Mouse (Mus musculus) myocyte (in vitro differentiated cells): ENCODE results near the gene Gjc1. TPM values are rescaled to one million over a fixed set of nuclear protein-coding genes. Genes with fewer than 3 reads are reported as not detected.

Source experiments
- H3K27me3 ChIP-seq: one replicate; pipeline ENCODE4 v1.6.1; 2011; ENCODE audit not compliant: control insufficient read depth, insufficient read depth, insufficient read length
- H3K36me3 ChIP-seq: one replicate; pipeline ENCODE4 v1.6.1; 2011; ENCODE audit not compliant: control insufficient read depth, insufficient read depth
- H3K4me2 ChIP-seq: one replicate; pipeline ENCODE4 v1.6.1; 2011; ENCODE audit warnings: low read depth, control low read depth
- H3K4me3 ChIP-seq: one replicate; pipeline ENCODE4 v1.5.1; 2011; ENCODE audit warnings: mild to moderate bottlenecking, control low read depth, moderate library complexity
- H3K79me2 ChIP-seq: one replicate; pipeline ENCODE4 v1.6.1; 2011; ENCODE audit not compliant: control insufficient read depth, insufficient read depth
- H3ac ChIP-seq: one replicate; pipeline ENCODE4 v1.6.1; 2011; ENCODE audit not compliant: control insufficient read depth, insufficient read length
- CEBPB ChIP-seq: IDR thresholded peaks from 2 replicates; pipeline ENCODE4 v1.6.1; 2011; ENCODE audit warnings: mild to moderate bottlenecking, moderate library complexity; ENCODE audit not compliant: poor library complexity, insufficient read depth, severe bottlenecking
- E2F4 ChIP-seq: IDR thresholded peaks from one replicate; pipeline ENCODE4 v1.6.1; 2011; ENCODE audit warnings: mild to moderate bottlenecking, control low read depth, moderate library complexity; ENCODE audit not compliant: insufficient read depth
- MAX ChIP-seq: IDR thresholded peaks from one replicate; pipeline ENCODE4 v1.6.1; 2011; ENCODE audit warnings: low read depth, mild to moderate bottlenecking, control low read depth
- MYOD1 ChIP-seq, 3 experiments: IDR thresholded peaks; one replicate each; pipeline ENCODE4 v1.6.1; 2011; ENCODE audit warnings: control low read depth in 2 of 3, low read depth in 2 of 3, mild to moderate bottlenecking in 2 of 3, moderate library complexity in 1 of 3; ENCODE audit not compliant: insufficient read length in 2 of 3, control insufficient read depth in 1 of 3
- MYOG ChIP-seq, 3 experiments: IDR thresholded peaks; one replicate each; pipeline ENCODE4 v1.6.1; 2011; ENCODE audit warnings: control low read depth in 2 of 3, low read depth in 2 of 3, mild to moderate bottlenecking in 2 of 3; ENCODE audit not compliant: insufficient read length in 2 of 3, control insufficient read depth in 1 of 3, insufficient read depth in 1 of 3
- POLR2A ChIP-seq: IDR thresholded peaks from one replicate; pipeline ENCODE4 v1.6.1; 2011; ENCODE audit warnings: low read depth, mild to moderate bottlenecking, control low read depth, moderate library complexity; ENCODE audit not compliant: insufficient read length
- POLR2AphosphoS2 ChIP-seq: IDR thresholded peaks from one replicate; pipeline ENCODE4 v1.6.1; 2011; ENCODE audit warnings: low read depth, control low read depth; ENCODE audit not compliant: insufficient read length
- SRF ChIP-seq: IDR thresholded peaks from one replicate; pipeline ENCODE4 v1.6.1; 2011; ENCODE audit warnings: low read depth; ENCODE audit not compliant: control insufficient read depth, insufficient read length
- TCF12 ChIP-seq: IDR thresholded peaks from one replicate; pipeline ENCODE4 v1.6.1; 2011; ENCODE audit warnings: mild to moderate bottlenecking, control low read depth; ENCODE audit not compliant: poor library complexity, insufficient read depth, severe bottlenecking
- TCF3 ChIP-seq: IDR thresholded peaks from one replicate; pipeline ENCODE4 v1.6.1; 2011; ENCODE audit warnings: low read depth, control low read depth; ENCODE audit not compliant: insufficient read length
- USF1 ChIP-seq: IDR thresholded peaks from one replicate; pipeline ENCODE4 v1.6.1; 2011; ENCODE audit warnings: low read depth, mild to moderate bottlenecking, control low read depth, moderate library complexity
- polyA plus RNA-seq: library from polyadenylated mRNA; unstranded; fragments of >200 nt; fragmentation: generic; extraction: Trizol; gene quantifications from one replicate; pipeline ENCODE4 v1.2.1, GENCODE M21; 2012; ENCODE audit warnings: missing spikeins

Gene Gjc1
- polyA plus RNA-seq, 1 experiment, result 10.3 TPM

DNA sequence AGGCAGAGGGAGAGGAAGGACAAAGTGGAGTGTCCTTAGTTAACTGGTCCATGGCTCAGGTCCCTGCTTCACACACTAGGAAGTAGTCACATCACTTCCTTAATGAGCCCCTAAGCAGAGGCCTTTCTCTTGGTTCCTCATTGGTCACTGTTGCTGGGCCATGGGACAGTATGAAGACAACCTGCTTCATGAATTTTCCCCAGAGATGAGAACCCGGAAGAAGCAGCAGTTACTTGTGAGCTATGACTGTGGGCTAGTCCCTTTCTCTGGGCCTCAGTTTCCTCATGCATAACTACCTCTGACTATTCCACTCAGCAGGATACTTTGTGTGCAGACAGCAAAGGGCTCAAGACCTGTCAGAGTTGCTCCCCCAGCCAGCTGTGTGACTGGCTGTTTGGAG is 17.9 kb upstream of the Gjc1 start:
- no peak overlapping the region for H3ac ChIP-seq
- TF ChIP-seq USF1 (no peak), E2F4 (no peak), POLR2AphosphoS2 (no peak), CEBPB (no peak)
- peaks cover 15% of the 10 kb centered on the region for H3K36me3 ChIP-seq

GRCm38 (mm10) chr11:102836146-102836545 is 16.6 kb upstream of the Gjc1 start:
- Histone ChIP-seq H3K4me3 (no peak overlapping the region), H3K36me3 (peaks cover 8% of the 10 kb centered on the region), H3ac (no peak overlapping the region), H3K4me2 (no peak overlapping the region), H3K27me3 (no peaks in the 10 kb centered on the region), H3K79me2 (no peaks in the 10 kb centered on the region)
- TF ChIP-seq CEBPB (no peak), USF1 (no peak)

More for the DNA sequence above, 17.9 kb upstream of the Gjc1 start:
- Histone ChIP-seq H3K79me2 (no peaks in the 10 kb centered on the region), H3K4me3 (no peak overlapping the region), H3K4me2 (no peak overlapping the region), H3K27me3 (no peaks in the 10 kb centered on the region)

GRCm38 (mm10) chr11:102835549-102835948 is 16.0 kb upstream of the Gjc1 start, which contains the start of gene Higd1b:
Gene Higd1b (plus strand): TSS chr11:102835849.
- no peaks in the 10 kb centered on the region for H3K79me2 ChIP-seq
- TF ChIP-seq MAX (no peak), MYOD1 (IDR thresholded peaks at IDR 0.05; ENCODE audit: control insufficient read depth in 1 of 3, insufficient read length in 2 of 3, low read depth in 2 of 3) (no peak), POLR2A (no peak), POLR2AphosphoS2 (no peak), TCF12 (no peak)
- H3K4me2 ChIP-seq, result no peak within 1 kb of the TSS
- no peak within 1 kb of the TSS for H3K4me3 ChIP-seq
- H3ac ChIP-seq, result no peak within 1 kb of the TSS
- peaks cover 8% of the 10 kb centered on the region for H3K36me3 ChIP-seq
- no peaks in the 10 kb centered on the region for H3K27me3 ChIP-seq

DNA sequence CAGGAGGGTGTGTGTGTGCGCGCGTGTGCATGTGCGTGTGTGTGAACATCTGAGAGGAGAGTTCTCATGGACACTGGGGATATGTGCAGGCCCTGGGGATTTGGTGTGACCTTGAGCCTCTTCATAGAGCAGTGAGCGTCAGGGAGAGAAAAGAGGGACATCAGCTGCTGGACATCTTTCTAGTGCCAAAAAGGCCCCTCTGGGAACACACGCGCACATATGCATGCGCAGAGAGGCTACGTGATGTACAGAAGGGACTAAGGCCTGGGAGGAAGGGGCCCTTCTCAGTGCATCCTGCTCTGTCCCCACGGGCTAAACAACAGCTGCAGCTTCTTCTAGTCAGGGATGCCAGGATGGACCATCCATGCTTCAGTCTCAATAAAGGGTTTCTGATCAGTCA is 14.7 kb upstream of the Gjc1 start:
- no peak overlapping the region for H3ac ChIP-seq
- H3K79me2 ChIP-seq, result no peaks in the 10 kb centered on the region
- no peaks in the 10 kb centered on the region for H3K36me3 ChIP-seq

GRCm38 (mm10) chr11:102832700-102833297 is 13.3 kb upstream of the Gjc1 start:
- H3K79me2 ChIP-seq, result no peaks in the 10 kb centered on the region
- TF ChIP-seq MYOG (IDR thresholded peaks at IDR 0.05; ENCODE audit: control insufficient read depth in 1 of 3, insufficient read depth in 1 of 3, insufficient read length in 2 of 3, low read depth in 2 of 3) (no peak), POLR2A (no peak)
- no peaks in the 10 kb centered on the region for H3K36me3 ChIP-seq
- no peak overlapping the region for H3K4me2 ChIP-seq
- no peak overlapping the region for H3ac ChIP-seq
- no peaks in the 10 kb centered on the region for H3K27me3 ChIP-seq
- no peak overlapping the region for H3K4me3 ChIP-seq

More for the DNA sequence above, 14.7 kb upstream of the Gjc1 start:
- Histone ChIP-seq H3K4me2 (no peak overlapping the region), H3K27me3 (no peaks in the 10 kb centered on the region), H3K4me3 (no peak overlapping the region)
- no peak for TF ChIP-seq TCF12
- TF ChIP-seq POLR2A, result no peak
- no peak for TF ChIP-seq TCF3
- no peak for TF ChIP-seq USF1
- TF ChIP-seq E2F4, result no peak
- TF ChIP-seq MYOD1 (IDR thresholded peaks at IDR 0.05; ENCODE audit: control insufficient read depth in 1 of 3, insufficient read length in 2 of 3, low read depth in 2 of 3), result no peak
- TF ChIP-seq SRF, result no peak
- no peak for TF ChIP-seq MYOG (IDR thresholded peaks at IDR 0.05; ENCODE audit: control insufficient read depth in 1 of 3, insufficient read depth in 1 of 3, insufficient read length in 2 of 3, low read depth in 2 of 3)
- TF ChIP-seq POLR2AphosphoS2, result no peak

DNA sequence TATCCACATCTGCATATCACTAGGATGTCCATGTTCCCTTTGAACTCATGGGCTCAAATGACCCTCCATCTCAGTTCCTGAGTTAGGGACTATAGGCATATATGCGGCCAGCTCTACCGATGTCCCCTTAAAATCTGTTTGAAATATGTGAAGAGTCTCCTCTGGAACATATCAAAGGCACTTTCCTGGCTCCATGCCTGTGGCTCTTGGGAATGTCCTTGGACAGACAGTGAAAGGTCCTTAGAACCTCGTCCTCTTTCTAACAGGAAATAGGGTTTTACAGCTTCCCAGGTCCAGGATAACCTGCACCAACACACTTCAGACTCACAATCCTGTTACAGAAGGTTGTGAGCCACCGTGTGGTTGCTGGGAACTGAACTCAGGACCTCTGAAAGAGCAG is 10.8 kb upstream of the Gjc1 start:
- H3K4me3 ChIP-seq, result no peak overlapping the region
- H3ac ChIP-seq, result no peak overlapping the region
- no peak overlapping the region for H3K4me2 ChIP-seq
- no peaks in the 10 kb centered on the region for H3K36me3 ChIP-seq
- no peak for TF ChIP-seq CEBPB
- TF ChIP-seq POLR2A, result no peak
- TF ChIP-seq USF1, result no peak
- peaks cover 5% of the 10 kb centered on the region for H3K27me3 ChIP-seq
- no peaks in the 10 kb centered on the region for H3K79me2 ChIP-seq
